Mouse (Mus musculus): ENCODE measurements around the gene Kcnj4. TPM values are rescaled to one million over a fixed set of nuclear protein-coding genes. Genes with fewer than 3 reads are reported as not detected.

Kcnj4 gene
- not detected for total RNA-seq (2018; cell fraction: chromatin; rRNA removed)
- not detected for total RNA-seq (2018; cell fraction: cytosol; rRNA removed)
- not detected for total RNA-seq (2018; cell fraction: nucleus; rRNA removed)
- polyA plus RNA-seq (2018): not detected in 3 replicates

DNA sequence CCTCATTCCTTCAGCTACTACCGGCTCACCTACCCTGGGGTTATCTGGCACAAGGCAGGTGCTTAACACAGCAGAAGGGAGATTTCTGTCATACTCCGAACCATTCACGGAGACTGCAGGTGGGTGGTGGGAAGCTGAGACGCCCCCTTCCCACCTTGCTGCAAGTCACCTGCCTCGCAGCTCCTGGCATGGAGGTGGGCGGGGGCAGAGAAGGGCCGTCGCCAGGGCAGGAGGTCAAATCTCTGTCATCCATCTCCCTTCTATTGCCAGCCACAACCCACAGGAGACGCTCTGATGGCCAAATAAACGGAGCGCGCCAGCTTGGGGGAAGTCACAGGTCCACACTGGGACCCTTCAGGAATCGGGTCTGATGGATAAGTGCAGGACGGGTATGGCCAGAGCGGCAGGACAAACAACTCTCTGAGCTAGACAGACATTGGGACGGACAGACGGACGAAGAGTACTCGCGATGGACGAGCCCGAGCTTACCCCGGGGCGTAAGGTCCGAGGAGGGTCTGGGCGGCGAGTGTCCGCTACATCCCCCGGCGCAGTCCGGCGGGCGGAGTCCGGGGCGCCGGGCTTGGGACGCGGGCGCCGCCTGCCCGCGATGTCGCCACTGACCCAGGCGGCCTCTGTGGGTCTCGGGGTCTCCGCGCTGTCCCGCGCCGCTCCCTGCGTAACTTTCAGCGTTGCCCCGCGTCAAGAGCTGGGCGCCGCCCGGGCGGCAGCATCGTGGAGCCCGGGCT lies at the start of gene Kcnj4:
Gene Kcnj4 (minus strand): TSS at position 535 of the 746 bp plus-strand sequence.
- H3K79me2 ChIP-seq (ENCODE audit: inconsistent target): no peaks in the 10 kb centered on the region
- no peak within 1 kb of the TSS for H3K27ac ChIP-seq
- no peak within 1 kb of the TSS for H3K4me3 ChIP-seq (ENCODE audit: inconsistent target)
- WGBS (ENCODE audit: missing documents): 5% methylated on average over 53 of the region's 60 CpGs
- H3K36me3 ChIP-seq (ENCODE audit: inconsistent target): no peaks in the 10 kb centered on the region

DNA sequence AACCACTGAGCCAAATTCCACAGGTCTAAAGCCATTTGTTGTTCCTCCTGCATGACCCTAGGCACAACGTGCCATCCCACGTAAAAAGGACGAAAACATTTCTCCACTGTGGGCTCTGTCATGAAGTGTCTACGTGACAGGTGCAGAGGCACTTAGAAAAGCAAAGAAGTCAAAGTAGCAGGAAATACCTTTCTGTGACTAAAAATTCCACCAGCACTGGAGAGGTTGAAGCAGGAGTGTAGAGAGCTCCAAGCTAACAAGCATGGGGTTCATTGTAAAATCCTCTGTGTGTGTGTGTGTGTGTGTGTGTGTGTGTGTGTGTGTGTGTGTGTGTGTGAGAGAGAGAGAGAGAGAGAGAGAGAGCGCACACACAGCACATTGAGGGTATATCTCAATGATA lies 47.5 kb upstream of the Kcnj4 start:
- Histone ChIP-seq H3K4me3 (ENCODE audit: inconsistent target) (no peak overlapping the region), H3K79me2 (ENCODE audit: inconsistent target) (no peaks in the 10 kb centered on the region), H3K27ac (no peak overlapping the region), H3K36me3 (ENCODE audit: inconsistent target) (no peaks in the 10 kb centered on the region)
- WGBS (ENCODE audit: missing documents): 93% methylated on average over 4 of the region's 5 CpGs

DNA sequence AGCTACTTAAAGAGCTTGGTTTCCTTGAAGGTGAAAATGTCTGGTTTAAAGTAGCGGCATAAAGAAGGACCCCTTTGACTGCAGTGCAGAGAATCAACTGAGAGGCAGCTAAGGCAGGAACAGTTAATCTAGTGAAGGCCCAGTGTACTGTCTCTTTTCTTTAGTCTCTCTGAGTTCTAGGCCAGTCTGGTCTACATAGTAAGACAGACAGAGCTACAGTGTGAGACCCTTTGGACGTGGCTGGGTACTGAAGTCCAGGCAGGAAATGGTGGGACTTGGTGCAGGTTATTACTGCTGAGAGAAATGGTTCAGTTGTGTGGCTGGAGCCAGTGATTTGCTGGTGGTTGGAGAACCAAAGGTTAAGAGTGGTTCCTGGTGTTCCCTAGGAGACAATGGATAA lies 43.2 kb upstream of the Kcnj4 start:
- Histone ChIP-seq H3K79me2 (ENCODE audit: inconsistent target) (peaks cover 27% of the 10 kb centered on the region), H3K4me3 (ENCODE audit: inconsistent target) (no peak overlapping the region), H3K27ac (no peak overlapping the region), H3K36me3 (ENCODE audit: inconsistent target) (peaks cover 5% of the 10 kb centered on the region; the same call in 1 of the 2 replicates)
- 92% methylated on average over 2 of the region's 2 CpGs for WGBS (ENCODE audit: missing documents)

DNA sequence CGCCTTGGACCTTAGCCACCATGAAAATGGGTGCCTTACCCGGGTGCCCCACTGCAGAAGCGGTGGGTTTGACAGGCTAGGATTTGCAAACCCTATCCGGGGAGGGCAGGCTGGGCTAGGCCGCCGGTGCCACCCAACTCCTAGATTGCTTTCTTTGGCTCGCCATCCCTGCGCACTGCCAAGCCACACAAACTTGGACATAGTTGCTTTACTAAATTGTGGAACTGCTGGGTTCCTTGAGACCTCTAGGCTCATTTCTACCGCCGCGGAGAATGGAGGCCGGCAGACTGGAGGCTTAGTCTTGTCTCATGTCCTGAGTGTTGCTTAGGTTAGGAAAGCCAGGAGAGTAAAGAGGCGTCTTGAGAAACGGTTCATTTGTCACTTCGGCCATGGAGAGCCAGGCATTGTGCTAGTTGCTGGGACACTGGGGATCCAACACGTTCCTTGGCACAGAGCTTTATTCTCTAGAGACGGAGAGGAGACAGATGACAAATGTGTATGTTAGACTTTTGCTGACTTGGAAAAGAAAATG lies 42.3 kb upstream of the Kcnj4 start:
- H3K79me2 ChIP-seq (ENCODE audit: inconsistent target): peaks cover 36% of the 10 kb centered on the region
- peak overlapping the region; percentile 77 for H3K27ac ChIP-seq
- 85% methylated on average over 13 of the region's 17 CpGs for WGBS (ENCODE audit: missing documents)
- peaks cover 14% of the 10 kb centered on the region for H3K36me3 ChIP-seq (ENCODE audit: inconsistent target)
- peak overlapping the region; percentile 9; the same call in 1 of the 2 replicates for H3K4me3 ChIP-seq (ENCODE audit: inconsistent target)

DNA sequence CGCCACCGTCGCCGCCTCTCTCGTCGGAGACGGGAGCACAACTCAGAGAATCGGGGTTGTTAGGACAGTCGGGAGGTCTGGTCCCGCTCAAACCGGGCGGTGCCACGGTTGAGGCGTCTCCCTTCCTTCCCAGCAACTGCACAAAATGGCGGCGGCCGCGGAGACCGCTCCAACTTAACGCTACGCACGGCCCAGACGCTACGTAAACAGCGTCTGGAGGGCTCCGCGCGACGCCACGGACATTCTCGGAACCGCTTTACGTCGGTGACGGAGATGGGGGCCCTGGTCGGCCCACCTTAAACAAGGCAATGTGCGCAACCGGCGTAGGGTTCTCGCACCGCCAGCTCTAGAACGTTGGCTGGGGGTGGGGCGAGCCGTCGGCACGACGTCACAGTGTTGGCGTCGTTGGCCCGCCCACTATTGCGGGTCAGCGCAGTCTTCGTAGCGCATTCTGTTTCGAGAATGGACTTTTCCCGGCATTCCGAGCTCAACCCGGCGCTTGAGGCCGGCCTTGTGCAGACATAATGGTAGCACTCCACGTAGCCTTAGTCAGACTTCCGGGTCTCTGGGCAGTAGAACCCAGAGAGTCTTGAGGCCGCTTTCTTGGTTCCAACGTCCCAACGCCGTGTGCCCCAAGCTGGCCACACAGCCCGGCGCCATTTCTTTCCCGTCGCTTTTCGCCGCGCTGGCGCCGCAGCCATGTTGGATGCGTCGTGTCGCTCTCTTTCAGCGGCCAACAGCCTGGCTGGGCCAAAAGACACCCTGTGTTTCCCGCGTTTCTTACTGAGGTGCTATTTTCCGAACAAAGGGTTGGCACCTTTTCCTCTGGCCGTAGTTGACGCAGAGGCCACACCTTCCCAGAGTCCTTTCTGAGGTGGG lies 41.6 kb upstream of the Kcnj4 start, which contains the start of gene Ddx17:
Gene Ddx17 (minus strand): TSS at position 332 of the 879 bp plus-strand sequence.
- Histone ChIP-seq H3K36me3 (ENCODE audit: inconsistent target) (peaks cover 17% of the 10 kb centered on the region), H3K79me2 (ENCODE audit: inconsistent target) (peaks cover 43% of the 10 kb centered on the region), H3K27ac (peak within 1 kb of the TSS; percentile 77), H3K4me3 (ENCODE audit: inconsistent target) (peak within 1 kb of the TSS; percentile 80)
- WGBS (ENCODE audit: missing documents): 4% methylated on average over 83 of the region's 84 CpGs

DNA sequence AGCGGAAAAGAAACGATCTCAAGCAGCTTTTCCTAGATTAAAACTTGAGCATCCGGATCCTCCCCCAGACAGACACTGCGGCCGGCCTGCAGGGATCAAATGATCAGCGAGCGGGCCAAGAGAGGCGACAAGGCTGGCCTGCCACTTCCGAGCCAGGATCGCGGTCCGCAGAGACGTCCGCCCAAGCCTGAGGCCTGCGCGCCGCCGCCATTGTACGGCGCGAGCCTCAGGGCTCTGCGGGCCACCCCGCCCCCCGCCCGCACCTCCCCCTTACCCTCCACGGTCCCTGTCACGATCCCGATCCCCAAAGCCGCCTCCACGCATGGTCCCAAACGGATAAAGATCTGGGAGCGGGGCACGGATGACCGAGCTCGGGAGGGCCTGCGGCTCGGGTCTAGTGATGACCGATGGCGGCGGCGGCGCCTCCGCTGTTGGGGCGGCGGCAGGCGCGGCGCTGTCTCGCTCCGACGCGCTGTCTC lies 40.9 kb upstream of the Kcnj4 start:
- WGBS (ENCODE audit: missing documents): under 1% methylated on average over 52 of the region's 52 CpGs
- Histone ChIP-seq H3K79me2 (ENCODE audit: inconsistent target) (peaks cover 50% of the 10 kb centered on the region), H3K4me3 (ENCODE audit: inconsistent target) (peak overlapping the region; percentile 80), H3K36me3 (ENCODE audit: inconsistent target) (peaks cover 17% of the 10 kb centered on the region), H3K27ac (peak overlapping the region; percentile 74)

DNA sequence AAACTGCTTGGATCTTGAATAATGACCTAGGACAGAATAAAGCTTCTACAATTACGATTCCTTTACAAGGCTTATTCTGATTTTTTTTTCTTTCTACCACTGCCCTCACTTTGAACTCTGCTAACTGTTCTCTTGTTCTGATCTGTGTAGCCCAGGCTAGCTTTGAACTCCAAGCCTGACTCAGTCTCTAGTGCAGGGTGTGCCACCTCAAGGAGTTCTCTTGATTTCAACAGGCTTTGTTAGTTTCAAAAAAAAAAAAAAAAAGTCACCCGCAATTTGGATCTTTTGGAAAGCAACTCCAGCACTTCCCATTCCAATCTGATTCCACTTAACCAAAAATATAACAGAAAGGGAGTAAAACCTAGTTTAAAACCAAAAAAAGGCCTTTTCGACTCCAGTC lies 40.5 kb upstream of the Kcnj4 start:
- peak overlapping the region; percentile 74 for H3K27ac ChIP-seq
- 2% methylated on average over 3 of the region's 3 CpGs for WGBS (ENCODE audit: missing documents)

DNA sequence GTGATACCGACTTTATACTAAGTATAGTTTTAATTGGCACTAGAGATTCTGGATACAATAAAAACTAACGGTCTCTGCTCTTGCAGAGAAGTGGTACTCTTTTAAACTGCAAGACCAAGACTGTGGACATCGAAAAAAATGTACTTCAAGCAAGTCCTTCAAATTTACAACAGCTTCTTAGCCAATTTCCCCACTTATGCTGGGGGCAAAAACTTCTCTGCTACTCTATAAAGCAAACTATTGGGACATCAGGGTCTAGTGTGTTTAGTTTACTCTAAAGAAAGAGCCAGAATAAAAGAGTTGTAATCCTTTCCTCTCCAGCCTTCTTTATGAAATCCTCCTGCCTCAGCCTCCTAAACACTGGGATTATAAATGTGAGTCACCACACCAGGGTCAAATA lies 38.9 kb upstream of the Kcnj4 start:
- no peak overlapping the region for H3K27ac ChIP-seq
- 100% methylated on average over 3 of the region's 3 CpGs for WGBS (ENCODE audit: missing documents)
- peaks cover 70% of the 10 kb centered on the region for H3K79me2 ChIP-seq (ENCODE audit: inconsistent target)
- peaks cover 37% of the 10 kb centered on the region for H3K36me3 ChIP-seq (ENCODE audit: inconsistent target)
- no peak overlapping the region; the same call in 1 of the 2 replicates for H3K4me3 ChIP-seq (ENCODE audit: inconsistent target)

More for the DNA sequence above, 40.5 kb upstream of the Kcnj4 start:
- Histone ChIP-seq H3K4me3 (ENCODE audit: inconsistent target) (peak overlapping the region; percentile 80), H3K79me2 (ENCODE audit: inconsistent target) (peaks cover 55% of the 10 kb centered on the region), H3K36me3 (ENCODE audit: inconsistent target) (peaks cover 22% of the 10 kb centered on the region)

DNA sequence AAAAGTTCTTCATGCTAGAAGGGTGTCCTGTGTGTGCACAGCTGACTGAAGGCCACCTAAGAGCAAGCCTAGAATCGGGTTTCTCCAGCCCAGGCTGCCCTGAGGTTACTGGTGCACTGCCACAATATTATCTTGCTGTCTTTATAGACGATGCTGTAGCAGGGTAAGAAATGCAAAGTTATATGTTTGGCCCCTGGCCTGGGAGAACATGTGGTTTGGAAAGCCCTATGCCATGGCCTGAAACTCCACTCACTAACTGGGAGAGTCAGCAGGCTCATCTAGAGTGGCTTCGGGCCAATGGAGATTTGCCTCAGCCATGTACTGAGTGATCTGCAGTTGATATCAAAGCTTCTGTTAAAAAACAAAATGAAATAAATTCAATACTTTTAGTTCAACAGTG lies 28.8 kb upstream of the Kcnj4 start:
- H3K27ac ChIP-seq: no peak overlapping the region
- H3K4me3 ChIP-seq (ENCODE audit: inconsistent target): no peak overlapping the region
- peaks cover 98% of the 10 kb centered on the region for H3K36me3 ChIP-seq (ENCODE audit: inconsistent target)
- peaks cover 19% of the 10 kb centered on the region; the same call in 1 of the 2 replicates for H3K79me2 ChIP-seq (ENCODE audit: inconsistent target)
- WGBS (ENCODE audit: missing documents): 90% methylated on average over 3 of the region's 3 CpGs

DNA sequence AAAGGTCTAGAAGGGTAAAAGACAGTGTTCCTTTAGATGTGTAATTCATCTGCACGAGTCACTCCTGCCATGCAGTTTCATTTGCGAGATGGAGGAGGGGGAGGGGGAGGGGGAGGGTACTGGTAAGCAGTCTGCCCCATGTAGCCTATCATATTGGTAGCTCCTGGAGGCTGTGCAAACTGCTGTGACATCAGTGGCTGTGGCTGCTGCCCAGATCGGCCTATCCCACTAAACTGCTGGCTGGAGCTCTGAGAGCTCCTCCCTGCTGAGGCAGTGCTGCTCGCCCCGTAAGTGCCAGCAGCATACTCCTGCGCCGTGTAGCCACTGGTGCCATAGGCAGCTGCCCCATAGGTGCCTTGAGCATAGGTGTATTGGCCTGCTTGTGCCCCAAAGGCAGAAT lies 24.9 kb upstream of the Kcnj4 start:
- H3K27ac ChIP-seq: no peak overlapping the region
- no peak overlapping the region for H3K4me3 ChIP-seq (ENCODE audit: inconsistent target)
- no peaks in the 10 kb centered on the region for H3K79me2 ChIP-seq (ENCODE audit: inconsistent target)
- 89% methylated on average over 7 of the region's 7 CpGs for WGBS (ENCODE audit: missing documents)
- H3K36me3 ChIP-seq (ENCODE audit: inconsistent target): peaks cover 69% of the 10 kb centered on the region

DNA sequence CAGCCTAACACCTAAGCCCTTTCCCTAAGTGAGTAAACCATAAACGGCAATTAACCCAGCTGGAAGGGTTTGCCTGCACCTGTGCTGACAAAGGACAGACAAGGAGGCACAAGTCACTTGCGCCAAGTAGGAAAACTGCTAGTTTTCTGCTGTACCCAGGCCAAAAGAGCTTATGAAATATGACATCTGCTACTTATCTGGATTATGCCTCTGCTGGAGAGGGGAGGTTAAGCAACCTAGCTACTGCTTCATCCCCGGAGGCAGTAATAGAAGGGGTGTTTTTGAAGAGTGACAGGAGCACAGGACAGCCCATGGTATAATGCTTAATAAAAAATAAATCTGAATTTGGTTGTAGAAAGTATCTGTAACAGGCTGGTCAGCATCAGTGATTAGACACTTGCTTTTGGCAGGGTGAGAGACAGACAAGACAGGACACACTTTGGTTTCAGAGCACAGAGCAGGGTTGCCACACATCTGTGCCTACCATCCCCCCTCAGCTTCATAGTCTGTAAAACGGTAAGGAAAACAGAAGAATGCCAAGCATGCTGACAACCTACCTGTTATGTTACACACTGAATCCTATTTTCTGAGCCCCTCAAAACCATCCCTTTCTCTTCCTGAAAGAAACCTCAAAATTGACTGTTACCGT lies 23.1 kb upstream of the Kcnj4 start:
- H3K4me3 ChIP-seq (ENCODE audit: inconsistent target): no peak overlapping the region
- peaks cover 52% of the 10 kb centered on the region for H3K36me3 ChIP-seq (ENCODE audit: inconsistent target)
- H3K27ac ChIP-seq: no peak overlapping the region
- WGBS (ENCODE audit: missing documents): 79% methylated on average over 5 of the region's 5 CpGs
- no peaks in the 10 kb centered on the region for H3K79me2 ChIP-seq (ENCODE audit: inconsistent target)

DNA sequence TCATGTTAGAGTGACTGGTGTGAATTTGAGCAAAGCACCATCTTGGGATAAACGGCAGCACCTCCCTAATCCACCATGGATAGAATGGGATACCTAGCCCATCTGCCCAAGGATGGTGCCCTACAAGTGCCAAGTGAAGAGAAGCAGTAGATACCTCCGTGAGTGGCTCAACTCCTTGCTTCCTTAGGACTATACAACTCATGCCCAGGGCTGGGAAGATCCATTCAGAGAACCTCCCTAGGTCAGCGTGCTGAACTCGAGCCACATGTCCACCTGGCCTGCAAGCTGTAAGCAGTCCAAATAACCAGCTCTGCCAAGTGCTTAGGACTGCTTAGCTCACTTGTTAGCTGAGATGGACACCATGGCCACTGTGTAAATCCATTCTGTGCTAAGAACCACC lies 22.2 kb upstream of the Kcnj4 start:
- no peaks in the 10 kb centered on the region for H3K79me2 ChIP-seq (ENCODE audit: inconsistent target)
- WGBS (ENCODE audit: missing documents): 90% methylated on average over 4 of the region's 4 CpGs
- no peak overlapping the region for H3K27ac ChIP-seq
- peaks cover 43% of the 10 kb centered on the region for H3K36me3 ChIP-seq (ENCODE audit: inconsistent target)
- no peak overlapping the region for H3K4me3 ChIP-seq (ENCODE audit: inconsistent target)

DNA sequence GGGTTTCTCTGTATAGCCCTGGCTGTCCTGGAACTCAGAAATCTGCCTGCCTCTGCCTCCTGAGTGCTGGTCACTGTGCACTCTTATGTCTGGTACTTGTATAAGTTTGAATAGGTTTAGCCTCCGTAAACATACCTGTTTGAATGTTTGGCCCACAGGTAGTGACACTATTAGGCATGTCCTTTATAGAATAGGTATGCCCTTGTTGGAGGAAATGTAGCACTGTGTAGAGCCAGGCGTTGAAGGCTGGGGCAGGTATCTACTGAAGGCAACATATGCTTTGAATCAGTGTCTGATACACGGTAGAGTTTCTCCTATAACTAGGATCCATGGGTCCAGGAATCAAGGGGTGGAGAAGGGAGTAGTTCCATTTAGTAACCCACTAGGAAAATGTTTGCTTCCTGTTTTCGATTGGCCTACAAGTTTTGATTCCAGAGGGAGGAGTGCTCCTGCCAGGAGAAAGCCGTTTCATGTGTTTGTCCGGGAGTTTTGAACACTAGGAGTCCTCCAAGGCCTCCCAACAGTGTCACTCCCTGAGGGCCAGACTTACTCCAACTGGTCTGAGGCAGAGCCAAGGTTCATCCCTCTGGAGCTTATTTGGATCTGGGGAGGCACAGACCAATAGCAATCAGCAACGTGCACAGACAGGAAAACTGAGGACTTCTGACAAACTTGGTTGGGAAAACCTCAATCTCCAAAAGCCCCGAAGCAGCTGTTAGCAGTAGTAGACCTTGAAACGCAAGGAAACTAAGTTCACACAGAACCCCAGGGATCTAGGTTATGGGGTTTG lies 21.1 kb upstream of the Kcnj4 start:
- Histone ChIP-seq H3K4me3 (ENCODE audit: inconsistent target) (no peak overlapping the region), H3K27ac (no peak overlapping the region), H3K36me3 (ENCODE audit: inconsistent target) (peaks cover 33% of the 10 kb centered on the region), H3K79me2 (ENCODE audit: inconsistent target) (no peaks in the 10 kb centered on the region)
- WGBS (ENCODE audit: missing documents): 77% methylated on average over 9 of the region's 9 CpGs

Measured in macrophage (primary cell).